Mouse (Mus musculus) forebrain, postnatal 0 days (tissue): ENCODE measurements around the gene Wdpcp. TPM values are rescaled to one million over a fixed set of nuclear protein-coding genes. Genes with fewer than 3 reads are reported as not detected.

Source experiments
- ATAC-seq: fragments of 200-750 bp; cut with Nextera tagmentation; 2 replicates; pipeline ENCODE4 v1.8.0; 2017; ENCODE audit warnings: mild to moderate bottlenecking, moderate library complexity
- DNase-seq: peaks from one replicate; pipeline ENCODE4 v3.0.0-alpha.2; 2015
- H3K27ac ChIP-seq: fragments of 300-500 bp; sonication (generic); 2 replicates; pipeline ENCODE4 v1.5.1; 2014; ENCODE audit warnings: low read depth, mild to moderate bottlenecking, antibody characterized with exemption, low read length, moderate library complexity, mixed read lengths
- H3K27me3 ChIP-seq: fragments of 300-500 bp; sonication (generic); 2 replicates; pipeline ENCODE4 v1.6.1; 2014; ENCODE audit warnings: mild to moderate bottlenecking, low read length, mixed read lengths; ENCODE audit not compliant: insufficient read depth
- H3K36me3 ChIP-seq: fragments of 300-500 bp; sonication (generic); 2 replicates; pipeline ENCODE4 v1.6.1; 2014; ENCODE audit warnings: mild to moderate bottlenecking, moderate library complexity; ENCODE audit not compliant: insufficient read depth
- H3K4me1 ChIP-seq: fragments of 300-500 bp; sonication (generic); 2 replicates; pipeline ENCODE4 v1.6.1; 2014; ENCODE audit warnings: antibody characterized with exemption; ENCODE audit not compliant: insufficient read depth
- H3K4me2 ChIP-seq: fragments of 300-500 bp; sonication (generic); 2 replicates; pipeline ENCODE4 v1.6.1; 2014; ENCODE audit warnings: low read depth, mild to moderate bottlenecking, moderate library complexity
- H3K4me3 ChIP-seq: fragments of 300-500 bp; sonication (generic); 2 replicates; pipeline ENCODE4 v1.5.1; 2014; ENCODE audit warnings: low read depth, low read length, mixed read lengths
- H3K9ac ChIP-seq: fragments of 300-500 bp; sonication (generic); 2 replicates; pipeline ENCODE4 v1.6.1; 2014; ENCODE audit warnings: mild to moderate bottlenecking
- H3K9me3 ChIP-seq: fragments of 300-500 bp; sonication (generic); 2 replicates; pipeline ENCODE4 v1.6.1; 2016; ENCODE audit warnings: low read length
- CTCF ChIP-seq: sonication (generic); IDR thresholded peaks from 2 replicates; pipeline ENCODE4 v1.5.1; 2016; ENCODE audit warnings: antibody characterized with exemption, control low read depth, low read depth
- WGBS: fragments of 180-500 bp; shearing (Covaris S2); extraction: QIAGEN DNeasy Blood & Tissue Kit; methylation state at CpG from one replicate; pipeline ENCODE4 v1.1.7; 2014; 5-methylcytosine and 5-hydroxymethylcytosine counted together
- microRNA-seq, 2 experiments: library from miRNA; unstranded; fragments of <30 nt; microRNA quantifications; one replicate each; pipeline ENCODE4; 2016
- polyA plus RNA-seq: library from polyadenylated mRNA; unstranded; fragments of >200 nt; fragmentation: Nextera tagmentation; extraction: Ambion mirVana; gene quantifications from 2 replicates; pipeline ENCODE4 v1.2.1, GENCODE M21; 2015
- total RNA-seq: library from RNA; depleted of rRNA; stranded (reverse); fragments of >200 nt; gene quantifications from 2 replicates; pipeline ENCODE4 v1.2.3, GENCODE M21; 2014; rRNA removed

Gene Wdpcp
- total and polyA plus RNA-seq, 2 experiments from 2014 or later, result 12.0 to 17.9 TPM

DNA sequence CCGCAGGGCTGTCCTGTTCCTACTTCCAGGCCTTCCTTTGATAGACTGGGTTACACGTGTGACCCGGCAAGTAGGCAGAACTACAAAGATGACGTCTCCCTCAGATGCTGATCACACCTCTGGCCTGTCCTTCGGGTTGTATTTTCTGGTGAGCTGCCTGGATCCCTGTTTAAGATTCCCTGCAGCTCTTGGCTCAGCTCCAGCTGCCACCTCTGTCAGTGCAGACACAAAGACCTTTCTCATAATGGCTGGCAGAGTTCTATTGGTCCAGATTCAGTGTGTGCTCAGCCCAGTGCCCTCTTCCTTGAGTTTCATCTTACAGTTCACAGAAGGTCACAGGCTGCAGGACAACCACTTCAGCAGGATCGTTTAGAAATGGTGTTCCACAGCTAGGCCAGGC lies 292.0 kb downstream of the Wdpcp start:
- Histone ChIP-seq H3K27me3 (no peaks in the 10 kb centered on the region), H3K9ac (no peak overlapping the region), H3K36me3 (no peaks in the 10 kb centered on the region), H3K4me2 (no peak overlapping the region), H3K4me1 (no peaks in the 10 kb centered on the region), H3K27ac (no peak overlapping the region), H3K4me3 (no peak overlapping the region), H3K9me3 (0 out of 2 replicates have a peak, but pooled peaks cover 3% of the 10 kb centered on the region)
- WGBS, result 20% methylated on average over 6 of the region's 6 CpGs
- ATAC-seq, result no peak
- TF ChIP-seq CTCF, result no peak
- peak; percentile 27 for DNase-seq

- Histone ChIP-seq H3K27me3 (no peaks in the 10 kb centered on the region), H3K4me3 (no peak overlapping the region), H3K4me1 (no peaks in the 10 kb centered on the region), H3K36me3 (no peaks in the 10 kb centered on the region), H3K9ac (no peak overlapping the region), H3K27ac (no peak overlapping the region), H3K9me3 (0 out of 2 replicates have a peak, but pooled peaks cover 3% of the 10 kb centered on the region), H3K4me2 (no peak overlapping the region)
- TF ChIP-seq CTCF, result no peak
- no peak for DNase-seq
- WGBS, result 38% methylated on average over 6 of the region's 6 CpGs
- ATAC-seq, result no peak
Measured at GRCm38 (mm10) chr11:21864516-21864915, 292.5 kb downstream of the Wdpcp start.

DNA sequence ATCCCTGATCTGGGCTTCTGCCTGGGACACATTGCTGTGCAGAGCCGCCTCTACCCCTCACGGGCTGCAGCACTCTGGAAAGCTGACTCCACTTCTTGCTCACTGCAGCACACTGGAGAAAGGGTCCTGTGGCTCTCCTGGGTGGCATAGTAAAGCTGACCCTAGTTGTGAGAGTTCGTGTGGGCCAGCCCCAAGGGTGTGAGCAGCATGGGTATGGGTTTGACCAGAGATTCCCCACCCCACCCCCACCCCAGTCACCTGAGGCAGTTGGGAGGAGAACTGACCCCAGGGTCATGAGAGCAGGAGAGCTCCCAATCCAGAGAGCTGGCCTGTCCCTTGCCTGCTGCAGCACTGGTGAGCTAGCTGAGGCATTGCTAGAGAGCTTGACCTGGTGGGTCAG lies 296.6 kb downstream of the Wdpcp start:
- Histone ChIP-seq H3K4me2 (no peak overlapping the region), H3K4me1 (no peaks in the 10 kb centered on the region), H3K4me3 (no peak overlapping the region), H3K9ac (no peak overlapping the region), H3K9me3 (no peaks in the 10 kb centered on the region), H3K27me3 (no peaks in the 10 kb centered on the region), H3K36me3 (no peaks in the 10 kb centered on the region), H3K27ac (no peak overlapping the region)
- TF ChIP-seq CTCF, result no peak
- 84% methylated on average over 3 of the region's 3 CpGs for WGBS
- ATAC-seq, result no peak
- DNase-seq, result no peak

GRCm38 (mm10) chr11:21870863-21871262 lies 298.8 kb downstream of the Wdpcp start:
- peak; percentile 48; the same call in 1 of the 2 replicates for ATAC-seq
- Histone ChIP-seq H3K4me1 (no peaks in the 10 kb centered on the region), H3K9me3 (no peaks in the 10 kb centered on the region), H3K27me3 (no peaks in the 10 kb centered on the region), H3K4me3 (no peak overlapping the region), H3K4me2 (no peak overlapping the region), H3K9ac (no peak overlapping the region), H3K36me3 (no peaks in the 10 kb centered on the region), H3K27ac (no peak overlapping the region)
- peak; percentile 12 for DNase-seq
- no peak for TF ChIP-seq CTCF
- WGBS, result 53% methylated on average over 1 of the region's 1 CpGs

- Histone ChIP-seq H3K27ac (no peak overlapping the region), H3K27me3 (no peaks in the 10 kb centered on the region), H3K4me2 (no peak overlapping the region), H3K4me3 (no peak overlapping the region), H3K4me1 (no peaks in the 10 kb centered on the region), H3K9me3 (no peaks in the 10 kb centered on the region), H3K36me3 (no peaks in the 10 kb centered on the region), H3K9ac (no peak overlapping the region)
- 63% methylated on average over 4 of the region's 4 CpGs for WGBS
- DNase-seq (no peak), ATAC-seq (no peak)
- no peak for TF ChIP-seq CTCF
Measured at GRCm38 (mm10) chr11:21871728-21872127, 299.7 kb downstream of the Wdpcp start.

DNA sequence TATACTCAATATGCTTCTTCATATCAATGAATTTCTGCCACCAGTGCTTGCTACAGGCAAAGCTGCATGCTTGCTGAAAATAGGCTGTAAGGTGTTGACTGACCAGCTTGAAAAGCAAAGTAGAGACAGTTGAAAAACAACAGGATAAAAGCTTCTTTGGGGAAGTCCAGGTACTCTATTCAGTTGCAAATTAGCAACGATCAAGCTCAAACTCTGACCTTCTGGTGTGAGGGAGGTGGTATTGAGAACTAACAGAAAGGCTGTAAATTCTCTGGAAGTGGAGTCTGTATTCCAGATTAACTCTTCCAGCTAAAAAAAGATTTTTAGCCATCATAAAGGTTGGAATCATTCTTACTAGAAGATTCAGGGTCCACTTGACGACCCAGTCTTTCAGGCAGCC lies 303.0 kb downstream of the Wdpcp start:
- 78% methylated on average over 2 of the region's 2 CpGs for WGBS
- Histone ChIP-seq H3K9ac (no peak overlapping the region), H3K27ac (no peak overlapping the region), H3K36me3 (no peaks in the 10 kb centered on the region), H3K4me1 (no peaks in the 10 kb centered on the region), H3K4me2 (no peak overlapping the region), H3K9me3 (no peaks in the 10 kb centered on the region), H3K27me3 (no peaks in the 10 kb centered on the region), H3K4me3 (no peak overlapping the region)
- TF ChIP-seq CTCF, result no peak
- ATAC-seq (no peak), DNase-seq (no peak)

GRCm38 (mm10) chr11:21894696-21895095 lies 322.7 kb downstream of the Wdpcp start:
- no peak for TF ChIP-seq CTCF
- Histone ChIP-seq H3K27me3 (no peaks in the 10 kb centered on the region), H3K27ac (no peak overlapping the region), H3K9ac (no peak overlapping the region), H3K9me3 (no peaks in the 10 kb centered on the region), H3K36me3 (no peaks in the 10 kb centered on the region), H3K4me2 (no peak overlapping the region), H3K4me1 (no peaks in the 10 kb centered on the region), H3K4me3 (no peak overlapping the region)
- DNase-seq (no peak), ATAC-seq (no peak)
- 84% methylated on average over 3 of the region's 3 CpGs for WGBS

- Histone ChIP-seq H3K9ac (no peak overlapping the region), H3K4me2 (no peak overlapping the region), H3K27ac (no peak overlapping the region), H3K27me3 (no peaks in the 10 kb centered on the region), H3K36me3 (no peaks in the 10 kb centered on the region), H3K4me3 (no peak overlapping the region), H3K9me3 (no peaks in the 10 kb centered on the region), H3K4me1 (no peaks in the 10 kb centered on the region)
- no peak for TF ChIP-seq CTCF
- 86% methylated on average over 3 of the region's 3 CpGs for WGBS
- no peak for DNase-seq
- ATAC-seq, result no peak
Measured at GRCm38 (mm10) chr11:21922531-21922930, 350.5 kb downstream of the Wdpcp start.

Small RNAs within 50 kb of the gene (microRNA-seq; reads per million reads assigned to microRNA genes)
- 0 reads per million in 2 experiments for gene Gm22990

Other genes with a start within 250 kb of the Wdpcp start
- 66.9 and 69.5 TPM in 2 replicates for gene Ugp2, start 201.0 kb upstream of the Wdpcp start, total RNA-seq
- gene Ugp2, start 201.0 kb upstream of the Wdpcp start, polyA plus RNA-seq, result 50.3 and 59.9 TPM in 2 replicates
- gene Mdh1, start 132 bp downstream of the Wdpcp start, total RNA-seq, result 291 and 392 TPM in 2 replicates
- 557 and 565 TPM in 2 replicates for gene Mdh1, start 132 bp downstream of the Wdpcp start, polyA plus RNA-seq